Mouse (Mus musculus): Measurements from ENCODE around the gene Clmn. TPM values are rescaled to one million over a fixed set of nuclear protein-coding genes. Genes with fewer than 3 reads are reported as not detected.
A peak's percentile ranks its signal among the peaks of the same experiment; 100 is the strongest.

Clmn gene
- polyA plus RNA-seq, 1 experiment from 2014 or later = 0.17 TPM

- Histone ChIP-seq H3K4me3 (replicated peaks) (no peak overlapping the region), H3K36me3 (no peaks in the 10 kb centered on the region), H3K27me3 (no peaks in the 10 kb centered on the region), H3K9ac (no peak overlapping the region), H3K4me1 (replicated peaks) (no peaks in the 10 kb centered on the region), H3K4me2 (no peak overlapping the region), H3K27ac (no peak overlapping the region), H3K9me3 (replicated peaks) (no peaks in the 10 kb centered on the region)
- whole genome bisulfite sequencing (ENCODE audit: insufficient replicate concordance) = 44% methylated on average over 2 of the region's 2 CpGs
- DNase-seq (no peak), ATAC-seq (ENCODE audit: low read depth) (no peak)
Observed at GRCm38 (mm10) chr12:104771941-104772340, 92.9 kb downstream of the Clmn start.

GRCm38 (mm10) chr12:104769201-104769785, 95.6 kb downstream of the Clmn start:
- Histone ChIP-seq H3K36me3 (no peaks in the 10 kb centered on the region), H3K4me3 (replicated peaks) (no peak overlapping the region), H3K9me3 (replicated peaks) (no peaks in the 10 kb centered on the region), H3K27me3 (no peaks in the 10 kb centered on the region), H3K4me2 (no peak overlapping the region), H3K4me1 (replicated peaks) (no peaks in the 10 kb centered on the region), H3K27ac (no peak overlapping the region), H3K9ac (no peak overlapping the region)
- ATAC-seq (ENCODE audit: low read depth) = no peak
- no peak for DNase-seq
- WGBS (ENCODE audit: insufficient replicate concordance) = 65% methylated on average over 10 of the region's 10 CpGs

- no peaks in the 10 kb centered on the region for H3K9me3 ChIP-seq (replicated peaks)
- DNase-seq (no peak), ATAC-seq (ENCODE audit: low read depth) (no peak)
- H3K4me1 ChIP-seq (replicated peaks) = no peaks in the 10 kb centered on the region
- no peak overlapping the region for H3K4me3 ChIP-seq (replicated peaks)
- no peaks in the 10 kb centered on the region for H3K27me3 ChIP-seq
- no peak overlapping the region for H3K4me2 ChIP-seq
- H3K36me3 ChIP-seq = no peaks in the 10 kb centered on the region
- 41% methylated on average over 4 of the region's 4 CpGs for WGBS (ENCODE audit: insufficient replicate concordance)
- H3K27ac ChIP-seq = no peak overlapping the region
- H3K9ac ChIP-seq = no peak overlapping the region
Observed at GRCm38 (mm10) chr12:104767183-104767582, 97.7 kb downstream of the Clmn start.

- Histone ChIP-seq H3K27me3 (no peaks in the 10 kb centered on the region), H3K36me3 (no peaks in the 10 kb centered on the region), H3K9ac (no peak overlapping the region), H3K9me3 (replicated peaks) (no peaks in the 10 kb centered on the region), H3K27ac (no peak overlapping the region), H3K4me3 (replicated peaks) (no peak overlapping the region), H3K4me2 (no peak overlapping the region), H3K4me1 (replicated peaks) (no peaks in the 10 kb centered on the region)
- WGBS (ENCODE audit: insufficient replicate concordance) = 70% methylated on average over 7 of the region's 7 CpGs
- no peak for ATAC-seq (ENCODE audit: low read depth)
- DNase-seq = no peak
Observed at GRCm38 (mm10) chr12:104765761-104766160, 99.1 kb downstream of the Clmn start.

- no peaks in the 10 kb centered on the region for H3K27me3 ChIP-seq
- 47% methylated on average over 5 of the region's 5 CpGs for WGBS (ENCODE audit: insufficient replicate concordance)
- H3K4me2 ChIP-seq = no peak overlapping the region
- H3K4me1 ChIP-seq (replicated peaks) = no peaks in the 10 kb centered on the region
- no peak for ATAC-seq (ENCODE audit: low read depth)
- no peak for DNase-seq
- no peak overlapping the region for H3K4me3 ChIP-seq (replicated peaks)
- H3K9ac ChIP-seq = no peak overlapping the region
- no peaks in the 10 kb centered on the region for H3K36me3 ChIP-seq
- no peaks in the 10 kb centered on the region for H3K9me3 ChIP-seq (replicated peaks)
- no peak overlapping the region for H3K27ac ChIP-seq
Observed at GRCm38 (mm10) chr12:104765116-104765515, 99.8 kb downstream of the Clmn start.

GRCm38 (mm10) chr12:104763918-104764317, 101.0 kb downstream of the Clmn start:
- Histone ChIP-seq H3K36me3 (no peaks in the 10 kb centered on the region), H3K27me3 (no peaks in the 10 kb centered on the region), H3K27ac (no peak overlapping the region), H3K4me2 (no peak overlapping the region), H3K4me1 (replicated peaks) (no peaks in the 10 kb centered on the region), H3K9me3 (replicated peaks) (no peaks in the 10 kb centered on the region), H3K4me3 (replicated peaks) (no peak overlapping the region), H3K9ac (no peak overlapping the region)
- DNase-seq (no peak), ATAC-seq (ENCODE audit: low read depth) (no peak)
- 74% methylated on average over 6 of the region's 6 CpGs for WGBS (ENCODE audit: insufficient replicate concordance)

- Histone ChIP-seq H3K27me3 (no peaks in the 10 kb centered on the region), H3K36me3 (no peaks in the 10 kb centered on the region), H3K4me2 (no peak overlapping the region), H3K27ac (no peak overlapping the region), H3K4me3 (replicated peaks) (no peak overlapping the region), H3K4me1 (replicated peaks) (no peaks in the 10 kb centered on the region), H3K9me3 (replicated peaks) (no peaks in the 10 kb centered on the region), H3K9ac (no peak overlapping the region)
- 62% methylated on average over 8 of the region's 8 CpGs for WGBS (ENCODE audit: insufficient replicate concordance)
- no peak for ATAC-seq (ENCODE audit: low read depth)
- no peak for DNase-seq
Observed at GRCm38 (mm10) chr12:104761411-104761810, 103.5 kb downstream of the Clmn start.

- H3K4me3 ChIP-seq (replicated peaks) = no peak overlapping the region
- no peak for ATAC-seq (ENCODE audit: low read depth)
Observed at GRCm38 (mm10) chr12:104758066-104758465, 106.8 kb downstream of the Clmn start.

GRCm38 (mm10) chr12:104753686-104754085, 111.2 kb downstream of the Clmn start:
- no peak overlapping the region for H3K9ac ChIP-seq
- H3K27me3 ChIP-seq = no peaks in the 10 kb centered on the region
- peaks cover 5% of the 10 kb centered on the region for H3K36me3 ChIP-seq
- no peaks in the 10 kb centered on the region for H3K9me3 ChIP-seq (replicated peaks)
- no peak overlapping the region for H3K4me2 ChIP-seq
- no peak overlapping the region for H3K27ac ChIP-seq
- peaks cover 35% of the 10 kb centered on the region for H3K4me1 ChIP-seq (replicated peaks)
- 62% methylated on average over 4 of the region's 4 CpGs for WGBS (ENCODE audit: insufficient replicate concordance)
- H3K4me3 ChIP-seq (replicated peaks) = no peak overlapping the region
- ATAC-seq (ENCODE audit: low read depth) (no peak), DNase-seq (no peak)

More at GRCm38 (mm10) chr12:104758066-104758465, 106.8 kb downstream of the Clmn start:
- Histone ChIP-seq H3K36me3 (no peaks in the 10 kb centered on the region), H3K4me1 (replicated peaks) (peaks cover 2% of the 10 kb centered on the region), H3K4me2 (no peak overlapping the region), H3K27me3 (no peaks in the 10 kb centered on the region), H3K9ac (no peak overlapping the region), H3K27ac (no peak overlapping the region), H3K9me3 (replicated peaks) (no peaks in the 10 kb centered on the region)
- WGBS (ENCODE audit: insufficient replicate concordance) = 62% methylated on average over 7 of the region's 7 CpGs
- DNase-seq = no peak

- Histone ChIP-seq H3K27ac (peak within 1 kb of the TSS; percentile 83), H3K9ac (peak within 1 kb of the TSS; percentile 90), H3K4me2 (peak within 1 kb of the TSS; percentile 94), H3K27me3 (no peaks in the 10 kb centered on the region), H3K9me3 (replicated peaks) (no peaks in the 10 kb centered on the region), H3K36me3 (peaks cover 7% of the 10 kb centered on the region), H3K4me1 (replicated peaks) (peaks cover 47% of the 10 kb centered on the region), H3K4me3 (replicated peaks) (peak within 1 kb of the TSS; percentile 85)
- DNase-seq = peak; percentile 89
- WGBS (ENCODE audit: insufficient replicate concordance) = under 1% methylated on average over 93 of the region's 94 CpGs
- ATAC-seq (ENCODE audit: low read depth) = peak; percentile 92
Observed at GRCm38 (mm10) chr12:104751814-104752765, 112.8 kb downstream of the Clmn start, which contains the start of gene Dicer1. TSS of gene Dicer1 (minus strand) at chr12:104751952.

- WGBS (ENCODE audit: insufficient replicate concordance) = under 1% methylated on average over 52 of the region's 52 CpGs
- H3K4me1 ChIP-seq (replicated peaks) = peaks cover 52% of the 10 kb centered on the region
Observed at GRCm38 (mm10) chr12:104751331-104751813, 113.5 kb downstream of the Clmn start.

More at GRCm38 (mm10) chr12:104751331-104751813, 113.5 kb downstream of the Clmn start:
- H3K36me3 ChIP-seq = peaks cover 9% of the 10 kb centered on the region
- H3K27ac ChIP-seq = peak overlapping the region; percentile 83
- H3K4me3 ChIP-seq (replicated peaks) = peak overlapping the region; percentile 85
- DNase-seq (no peak), ATAC-seq (ENCODE audit: low read depth) (peak; percentile 48; the same call in 1 of the 2 replicates)
- peak overlapping the region; percentile 94 for H3K4me2 ChIP-seq
- peak overlapping the region; percentile 90 for H3K9ac ChIP-seq
- H3K9me3 ChIP-seq (replicated peaks) = no peaks in the 10 kb centered on the region
- no peaks in the 10 kb centered on the region for H3K27me3 ChIP-seq

All from liver, embryonic 13.5 days (tissue).